Mouse (Mus musculus) ES-Bruce4 (cell line): ENCODE results near the gene Cracr2a. TPM values are rescaled to one million over a fixed set of nuclear protein-coding genes. Genes with fewer than 3 reads are reported as not detected.

Experiments
- H3K27ac ChIP-seq: 2 replicates; pipeline ENCODE4 v1.5.1; 2012; ENCODE audit warnings: low read length, inconsistent platforms; ENCODE audit not compliant: insufficient read depth
- H3K27me3 ChIP-seq: 2 replicates; pipeline ENCODE4 v1.6.1; 2012; ENCODE audit warnings: mild to moderate bottlenecking, low read length, inconsistent platforms; ENCODE audit not compliant: control insufficient read depth, poor library complexity, insufficient read depth, severe bottlenecking
- H3K36me3 ChIP-seq: 2 replicates; pipeline ENCODE4 v1.6.1; 2012; ENCODE audit warnings: inconsistent platforms, mild to moderate bottlenecking, low read length, moderate library complexity; ENCODE audit not compliant: control insufficient read depth, poor library complexity, insufficient read depth, severe bottlenecking
- H3K4me1 ChIP-seq: one replicate; pipeline ENCODE4 v1.8.1; 2011; ENCODE audit warnings: low read length; ENCODE audit not compliant: control insufficient read depth, insufficient read depth
- H3K4me3 ChIP-seq: 2 replicates; pipeline ENCODE4 v1.5.1; 2011; ENCODE audit warnings: low read depth, mild to moderate bottlenecking, low read length
- H3K9ac ChIP-seq: 2 replicates; pipeline ENCODE4 v1.6.1; 2012; ENCODE audit warnings: low read depth, mild to moderate bottlenecking, inconsistent platforms; ENCODE audit not compliant: poor library complexity, severe bottlenecking
- H3K9me3 ChIP-seq: replicated peaks from 2 replicates; pipeline ENCODE4 v1.6.1; 2012; ENCODE audit warnings: mild to moderate bottlenecking, low read length, inconsistent platforms; ENCODE audit not compliant: control insufficient read depth, poor library complexity, insufficient read depth, severe bottlenecking
- CTCF ChIP-seq: IDR thresholded peaks from one replicate; pipeline ENCODE4 v1.8.1; 2011; ENCODE audit warnings: low read depth, low read length
- EP300 ChIP-seq: IDR thresholded peaks from 2 replicates; pipeline ENCODE4 v1.6.1; 2011; ENCODE audit warnings: low read depth, low read length; ENCODE audit not compliant: insufficient read depth
- POLR2A ChIP-seq: IDR thresholded peaks from one replicate; pipeline ENCODE4 v1.8.1; 2011; ENCODE audit warnings: low read length; ENCODE audit not compliant: insufficient read depth
- polyA plus RNA-seq: library from polyadenylated mRNA; stranded (reverse); fragments of >200 nt; gene quantifications from 2 replicates; pipeline ENCODE4 v1.2.4, GENCODE M21; 2011; ENCODE audit warnings: low read depth; ENCODE audit not compliant: missing spikeins, insufficient read depth, insufficient read length

The Cracr2a gene
- polyA plus RNA-seq, 1 experiment, result 0.19 TPM

- Histone ChIP-seq H3K4me3 (no peak overlapping the region), H3K9me3 (no peaks in the 10 kb centered on the region), H3K4me1 (no peaks in the 10 kb centered on the region), H3K36me3 (no peaks in the 10 kb centered on the region), H3K9ac (no peak overlapping the region), H3K27ac (no peak overlapping the region), H3K27me3 (no peaks in the 10 kb centered on the region)
- TF ChIP-seq EP300, result no peak
- TF ChIP-seq POLR2A, result no peak
- no peak for TF ChIP-seq CTCF
These were observed 108.2 kb downstream of the Cracr2a start for GRCm38 (mm10) chr6:127669313-127669712.

DNA sequence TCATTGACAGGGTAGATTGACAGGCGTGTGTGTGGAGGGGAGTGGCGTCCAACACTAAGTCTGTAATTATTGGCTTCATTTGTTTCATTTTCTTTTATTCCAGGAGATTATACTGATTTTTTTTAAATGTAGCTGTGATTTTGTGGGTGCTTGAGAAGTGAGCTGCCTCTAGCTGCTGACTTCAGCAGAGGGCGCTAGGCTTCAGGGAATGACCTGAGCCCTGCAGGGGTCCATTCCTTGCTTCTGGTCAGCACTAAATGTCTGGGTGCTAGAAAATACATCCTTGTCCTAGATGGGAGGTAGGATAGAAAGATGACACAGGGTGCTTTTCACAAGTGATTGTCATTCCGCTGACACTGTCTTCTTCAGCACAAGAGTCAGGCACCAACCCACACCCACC is 108.9 kb downstream of the Cracr2a start:
- H3K4me1 ChIP-seq, result no peaks in the 10 kb centered on the region
- no peaks in the 10 kb centered on the region for H3K27me3 ChIP-seq
- H3K9me3 ChIP-seq, result no peaks in the 10 kb centered on the region
- H3K9ac ChIP-seq, result no peak overlapping the region
- no peak overlapping the region for H3K27ac ChIP-seq
- no peaks in the 10 kb centered on the region for H3K36me3 ChIP-seq
- TF ChIP-seq EP300 (no peak), CTCF (peak; percentile 69)
- H3K4me3 ChIP-seq, result no peak overlapping the region

DNA sequence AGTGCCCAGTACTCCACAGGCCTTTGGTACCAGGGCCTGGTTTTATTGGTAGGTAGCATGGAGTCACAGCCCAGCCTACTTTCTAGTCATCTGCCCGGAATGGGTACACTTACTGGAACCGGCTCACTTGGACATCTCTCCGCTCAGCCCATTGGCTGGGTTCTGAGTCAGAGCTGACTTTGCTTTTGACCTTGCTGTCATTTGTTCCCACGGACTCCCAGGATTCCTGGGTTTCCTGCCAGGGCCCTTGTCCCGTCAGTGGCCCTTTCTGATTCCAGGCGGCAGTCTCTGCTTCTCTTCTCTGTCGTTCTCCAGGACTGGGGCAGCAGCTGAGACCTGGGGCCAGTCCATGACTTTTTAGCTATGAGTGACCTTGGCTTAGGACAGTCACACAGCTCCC is 110.9 kb downstream of the Cracr2a start:
- no peaks in the 10 kb centered on the region for H3K4me1 ChIP-seq
- H3K9me3 ChIP-seq, result no peaks in the 10 kb centered on the region
- no peaks in the 10 kb centered on the region for H3K27me3 ChIP-seq
- H3K36me3 ChIP-seq, result no peaks in the 10 kb centered on the region
- no peak overlapping the region for H3K27ac ChIP-seq
- TF ChIP-seq POLR2A, result no peak
- H3K9ac ChIP-seq, result no peak overlapping the region
- H3K4me3 ChIP-seq, result no peak overlapping the region

GRCm38 (mm10) chr6:127676866-127677265 is 115.7 kb downstream of the Cracr2a start:
- Histone ChIP-seq H3K4me1 (no peaks in the 10 kb centered on the region), H3K9ac (no peak overlapping the region), H3K9me3 (no peaks in the 10 kb centered on the region), H3K4me3 (no peak overlapping the region), H3K36me3 (no peaks in the 10 kb centered on the region), H3K27ac (no peak overlapping the region), H3K27me3 (no peaks in the 10 kb centered on the region)
- no peak for TF ChIP-seq CTCF
- no peak for TF ChIP-seq POLR2A
- no peak for TF ChIP-seq EP300

DNA sequence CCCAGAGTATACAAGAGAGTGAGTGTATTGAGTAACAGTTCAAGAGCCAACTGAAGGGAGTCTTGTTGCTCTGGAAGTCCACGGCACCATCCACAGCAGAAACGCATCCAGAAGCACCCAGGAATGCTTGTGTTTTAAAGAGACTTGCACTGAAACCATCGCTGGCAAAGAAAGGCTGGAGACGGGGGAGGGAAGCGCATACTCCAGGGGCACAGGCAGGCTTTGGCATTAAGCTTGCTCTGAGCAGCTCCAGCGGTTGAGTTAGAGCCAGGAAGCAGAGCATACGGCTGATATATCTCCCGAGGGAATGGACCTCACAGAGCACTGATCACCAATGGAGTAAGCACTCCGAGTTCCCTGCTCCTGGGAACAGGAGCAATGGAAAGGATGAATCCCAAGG is 117.2 kb downstream of the Cracr2a start:
- Histone ChIP-seq H3K27me3 (no peaks in the 10 kb centered on the region), H3K9ac (no peak overlapping the region), H3K9me3 (no peaks in the 10 kb centered on the region), H3K27ac (no peak overlapping the region), H3K4me1 (no peaks in the 10 kb centered on the region), H3K36me3 (no peaks in the 10 kb centered on the region), H3K4me3 (no peak overlapping the region)
- TF ChIP-seq POLR2A, result no peak
- TF ChIP-seq CTCF, result no peak
- no peak for TF ChIP-seq EP300

GRCm38 (mm10) chr6:127678998-127679397 is 117.9 kb downstream of the Cracr2a start:
- Histone ChIP-seq H3K27ac (no peak overlapping the region), H3K4me3 (no peak overlapping the region)

More at GRCm38 (mm10) chr6:127678998-127679397, 117.9 kb downstream of the Cracr2a start:
- no peak for TF ChIP-seq POLR2A
- TF ChIP-seq CTCF, result no peak
- Histone ChIP-seq H3K27me3 (no peaks in the 10 kb centered on the region), H3K36me3 (no peaks in the 10 kb centered on the region), H3K4me1 (no peaks in the 10 kb centered on the region), H3K9me3 (no peaks in the 10 kb centered on the region), H3K9ac (no peak overlapping the region)
